Mouse (Mus musculus) MEL (cell line): ENCODE measurements at regions not wholly inside any gene's neighbourhood (a gene's known extent, or its start where the extent isn't known, plus 50 kb on each side); places are given as distances from the start of the nearest gene placed in this dataset.

Experiments
- CHD1 ChIP-seq: IDR thresholded peaks from 2 replicates; pipeline ENCODE4 v1.6.1; 2012; ENCODE audit warnings: low read depth, mild to moderate bottlenecking, inconsistent platforms, low read length, improper control_type of control experiment
- CTCF ChIP-seq, 3 experiments: IDR thresholded peaks in 2 of 3; conservative IDR thresholded peaks in 1 of 3; 2 replicates each; pipeline ENCODE4 v1.5.1; 2011 to 2012; ENCODE audit warnings: low read length in 3 of 3, low read depth in 2 of 3, mild to moderate bottlenecking in 2 of 3, improper control_type of control experiment in 1 of 3, inconsistent platforms in 1 of 3, mixed read lengths in 1 of 3, moderate library complexity in 1 of 3; ENCODE audit not compliant: control insufficient read depth in 1 of 3, insufficient read depth in 1 of 3, poor library complexity in 1 of 3, severe bottlenecking in 1 of 3
- EP300 ChIP-seq, 2 experiments: IDR thresholded peaks; 2 replicates each; pipeline ENCODE4 v1.6.1; 2011; ENCODE audit warnings: improper control_type of control experiment in 2 of 2, low read length in 2 of 2, low read depth in 1 of 2, mild to moderate bottlenecking in 1 of 2
- ETS1 ChIP-seq: IDR thresholded peaks from 2 replicates; pipeline ENCODE4 v1.6.1; 2012; ENCODE audit warnings: low read depth, mild to moderate bottlenecking, inconsistent platforms, low read length, improper control_type of control experiment, moderate library complexity
- GATA1 ChIP-seq: IDR thresholded peaks from 2 replicates; pipeline ENCODE4 v1.6.1; 2011; ENCODE audit warnings: low read depth, low read length, improper control_type of control experiment
- POLR2A ChIP-seq, 2 experiments: IDR thresholded peaks; 2 replicates each; pipeline ENCODE4 v1.6.1; 2011 to 2012; ENCODE audit warnings: low read length in 2 of 2, mild to moderate bottlenecking in 2 of 2, control low read depth in 1 of 2, improper control_type of control experiment in 1 of 2, low read depth in 1 of 2, moderate library complexity in 1 of 2; ENCODE audit not compliant: control insufficient read depth in 1 of 2, insufficient read depth in 1 of 2, poor library complexity in 1 of 2
- RCOR1 ChIP-seq: IDR thresholded peaks from 2 replicates; pipeline ENCODE4 v1.6.1; 2012; ENCODE audit warnings: low read depth, mild to moderate bottlenecking, inconsistent platforms, low read length, improper control_type of control experiment
- TAL1 ChIP-seq: IDR thresholded peaks from 2 replicates; pipeline ENCODE4 v1.6.1; 2012; ENCODE audit warnings: mild to moderate bottlenecking, inconsistent platforms, low read length, moderate library complexity, mixed read lengths
- TCF12 ChIP-seq: IDR thresholded peaks from 2 replicates; pipeline ENCODE4 v1.6.1; 2014; ENCODE audit warnings: low read depth, mild to moderate bottlenecking, inconsistent platforms, low read length, improper control_type of control experiment, moderate library complexity

DNA sequence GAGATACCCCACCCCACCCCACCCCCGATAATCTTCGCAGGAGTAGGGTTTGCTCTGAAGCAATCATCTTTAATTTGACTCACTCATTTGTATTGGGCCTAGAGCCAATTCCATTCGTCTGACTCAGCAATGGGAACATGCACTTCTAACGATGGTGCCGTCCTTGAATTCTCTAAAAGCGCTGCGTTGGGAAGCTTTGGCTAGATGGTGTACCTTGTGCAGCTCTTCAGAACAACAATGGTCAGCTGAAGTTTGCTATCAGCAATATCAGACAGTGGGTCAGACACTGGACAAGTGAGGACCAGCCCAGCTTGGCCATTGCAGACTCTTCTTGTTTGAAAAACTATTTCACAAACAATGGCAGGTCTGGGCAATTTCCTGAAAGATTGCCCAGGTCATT lies 440.1 kb upstream of the Slc30a5 start:
- TF ChIP-seq CTCF (IDR thresholded peaks at IDR 0.05 in 2 of 3, conservative IDR thresholded peaks at IDR 0.05 in 1 of 3; ENCODE audit: control insufficient read depth in 1 of 3, insufficient read depth in 1 of 3, low read depth in 2 of 3, low read length in 3 of 3, poor library complexity in 1 of 3, severe bottlenecking in 1 of 3): no peak
- no peak for TF ChIP-seq TAL1
- TF ChIP-seq POLR2A (IDR thresholded peaks at IDR 0.05; ENCODE audit: control insufficient read depth in 1 of 2, insufficient read depth in 1 of 2, low read depth in 1 of 2, low read length in 2 of 2, poor library complexity in 1 of 2): no peak
- TF ChIP-seq RCOR1: no peak
- no peak for TF ChIP-seq ETS1
- no peak for TF ChIP-seq TCF12
- no peak for TF ChIP-seq CHD1
- TF ChIP-seq GATA1: no peak
- no peak for TF ChIP-seq EP300 (IDR thresholded peaks at IDR 0.05; ENCODE audit: low read depth in 1 of 2, low read length in 2 of 2)
